Comparison of ENCODE assay signal across 13 mouse cellular contexts in the genomic region with DNA sequence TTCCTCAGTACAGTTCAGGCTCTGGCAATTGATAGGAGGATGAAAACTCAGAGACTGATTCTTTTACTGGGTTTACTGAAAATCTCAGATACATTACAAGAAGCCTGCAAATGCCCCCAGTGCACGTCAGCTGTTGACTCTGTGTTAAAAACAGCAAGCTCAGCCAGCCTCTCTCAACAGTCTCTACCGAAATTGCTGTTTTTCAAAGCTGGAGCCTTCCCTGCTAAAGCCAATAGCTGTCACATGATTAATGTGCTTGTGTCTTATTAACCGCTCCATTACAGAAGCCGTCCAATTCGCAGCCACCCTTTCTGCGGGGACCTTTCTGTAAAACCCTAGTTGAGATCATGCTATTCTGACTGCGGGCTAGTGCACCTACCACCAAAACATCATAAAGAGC.
A peak's percentile ranks its signal among the peaks of the same experiment; 100 is the strongest.
DNase-seq lines count a peak whose midpoint lies in the region; ATAC-seq and TF ChIP-seq lines count a peak whose summit lies in the region.
"Had no signal": no experiment of that assay in that cellular context is flagged by ENCODE, and none has a peak within 500 bp of the region (broad histone marks: within the 10 kb centered on the region; RNA-seq: fewer than 3 reads in every experiment).

No protein-coding gene starts in this region.

- no peak overlapping the region for H3K27ac ChIP-seq in lung, embryonic 14.5 days (ENCODE audit: low read depth)
- peak overlapping the region; percentile 40; the same call in 1 of the 2 replicates for H3K27ac ChIP-seq in forebrain, postnatal 0 days (ENCODE audit: low read depth, low read length)
- peak overlapping the region; percentile 55 for H3K27ac ChIP-seq in hindbrain, embryonic 16.5 days (ENCODE audit: low read depth, low read length)
- 0 out of 2 replicates have a peak overlapping the region, but pooled peaks have one; percentile 44 for H3K27ac ChIP-seq in neural tube, embryonic 14.5 days (ENCODE audit: low read depth, low read length)
- H3K27ac ChIP-seq: embryonic facial prominence, embryonic 15.5 days; heart, embryonic 15.5 days; intestine, embryonic 15.5 days; lung, embryonic 15.5 days had no signal

- no peaks in the 10 kb centered on the region for H3K36me3 ChIP-seq in lung, embryonic 14.5 days (ENCODE audit: insufficient read depth)
- no peaks in the 10 kb centered on the region for H3K36me3 ChIP-seq in forebrain, postnatal 0 days (ENCODE audit: insufficient read depth)
- H3K36me3 ChIP-seq in hindbrain, embryonic 16.5 days (ENCODE audit: control insufficient read depth, insufficient read depth, low read length) = no peaks in the 10 kb centered on the region
- H3K36me3 ChIP-seq in neural tube, embryonic 14.5 days (ENCODE audit: control insufficient read depth, insufficient read depth, low read length) = no peaks in the 10 kb centered on the region
- H3K36me3 ChIP-seq: embryonic facial prominence, embryonic 15.5 days; heart, embryonic 15.5 days; intestine, embryonic 15.5 days; lung, embryonic 15.5 days had no signal

- H3K27me3 ChIP-seq in lung, embryonic 14.5 days (ENCODE audit: insufficient read depth, low read length) = no peaks in the 10 kb centered on the region
- H3K27me3 ChIP-seq in forebrain, postnatal 0 days (ENCODE audit: insufficient read depth, low read length) = no peaks in the 10 kb centered on the region
- no peaks in the 10 kb centered on the region for H3K27me3 ChIP-seq in hindbrain, embryonic 16.5 days (replicated peaks; ENCODE audit: control insufficient read depth, insufficient read depth, low read length)
- H3K27me3 ChIP-seq in neural tube, embryonic 14.5 days (ENCODE audit: control insufficient read depth, insufficient read depth, low read length) = no peaks in the 10 kb centered on the region
- H3K27me3 ChIP-seq: embryonic facial prominence, embryonic 15.5 days; heart, embryonic 15.5 days; intestine, embryonic 15.5 days; lung, embryonic 15.5 days had no signal

- no peaks in the 10 kb centered on the region for H3K9me3 ChIP-seq in lung, embryonic 14.5 days (ENCODE audit: low read depth, low read length)
- no peaks in the 10 kb centered on the region for H3K9me3 ChIP-seq in forebrain, postnatal 0 days (ENCODE audit: low read length)
- no peaks in the 10 kb centered on the region for H3K9me3 ChIP-seq in hindbrain, embryonic 16.5 days (ENCODE audit: control insufficient read depth, low read length)
- H3K9me3 ChIP-seq in neural tube, embryonic 14.5 days (ENCODE audit: control insufficient read depth, low read length) = no peaks in the 10 kb centered on the region
- H3K9me3 ChIP-seq: embryonic facial prominence, embryonic 15.5 days; heart, embryonic 15.5 days; intestine, embryonic 15.5 days; lung, embryonic 15.5 days had no signal

- no peak for TF ChIP-seq CTCF in lung, embryonic 14.5 days (IDR thresholded peaks at IDR 0.05; ENCODE audit: low read depth)
- no peak for TF ChIP-seq CTCF in forebrain, postnatal 0 days (IDR thresholded peaks at IDR 0.05; ENCODE audit: low read depth)

- no peak overlapping the region for H3K4me3 ChIP-seq in lung, embryonic 14.5 days (ENCODE audit: low read depth, low read length)
- H3K4me3 ChIP-seq in forebrain, postnatal 0 days (ENCODE audit: low read depth, low read length) = no peak overlapping the region
- H3K4me3 ChIP-seq in hindbrain, embryonic 16.5 days (ENCODE audit: low read length) = no peak overlapping the region
- no peak overlapping the region for H3K4me3 ChIP-seq in neural tube, embryonic 14.5 days (ENCODE audit: low read depth, low read length)
- H3K4me3 ChIP-seq: embryonic facial prominence, embryonic 15.5 days; heart, embryonic 15.5 days; intestine, embryonic 15.5 days; lung, embryonic 15.5 days had no signal

- peaks cover 8% of the 10 kb centered on the region; the same call in 1 of the 2 replicates for H3K4me1 ChIP-seq in lung, embryonic 14.5 days (ENCODE audit: insufficient read depth)
- peaks cover 14% of the 10 kb centered on the region for H3K4me1 ChIP-seq in forebrain, postnatal 0 days (ENCODE audit: insufficient read depth)
- H3K4me1 ChIP-seq in hindbrain, embryonic 16.5 days (ENCODE audit: control insufficient read depth, insufficient read depth, low read depth, low read length) = peaks cover 13% of the 10 kb centered on the region
- peaks cover 20% of the 10 kb centered on the region; the same call in 1 of the 2 replicates for H3K4me1 ChIP-seq in neural tube, embryonic 14.5 days (ENCODE audit: control insufficient read depth, insufficient read depth, low read length)
- H3K4me1 ChIP-seq: embryonic facial prominence, embryonic 15.5 days; intestine, embryonic 15.5 days had no signal

- 40% methylated on average over 7 of the region's 7 CpGs for WGBS in lung, embryonic 14.5 days
- 34% methylated on average over 7 of the region's 7 CpGs for WGBS in forebrain, postnatal 0 days
- WGBS in hindbrain, embryonic 16.5 days = 36% methylated on average over 7 of the region's 7 CpGs
- 16% methylated on average over 7 of the region's 7 CpGs for WGBS in neural tube, embryonic 14.5 days

- no peak overlapping the region for H3K9ac ChIP-seq in lung, embryonic 14.5 days
- H3K9ac ChIP-seq in forebrain, postnatal 0 days = no peak overlapping the region
- H3K9ac ChIP-seq in hindbrain, embryonic 16.5 days (ENCODE audit: low read depth, low read length) = no peak overlapping the region
- no peak overlapping the region for H3K9ac ChIP-seq in neural tube, embryonic 14.5 days (replicated peaks; ENCODE audit: low read depth, low read length)
- H3K9ac ChIP-seq: embryonic facial prominence, embryonic 15.5 days; heart, embryonic 15.5 days; intestine, embryonic 15.5 days; lung, embryonic 15.5 days had no signal

- peak; percentile 31 for DNase-seq in lung, embryonic 14.5 days
- no peak for DNase-seq in lung, postnatal 4 days
- no peak for DNase-seq in forebrain, postnatal 0 days
- DNase-seq: cerebellum, adult 18-20 months; right cerebral cortex, postnatal 4 days had no signal

- no peak for ATAC-seq in lung, embryonic 14.5 days (ENCODE audit: insufficient read depth)
- ATAC-seq in forebrain, postnatal 0 days = peak; percentile 40; the same call in 1 of the 2 replicates
- 0 out of 2 replicates have a peak, but pooled peaks have one; percentile 47 for ATAC-seq in hindbrain, embryonic 16.5 days
- 0 out of 2 replicates have a peak, but pooled peaks have one; percentile 34 for ATAC-seq in neural tube, embryonic 14.5 days (ENCODE audit: low read depth)
- no peak for ATAC-seq in erythroblast, adult 5-6 weeks (replicated peaks; ENCODE audit: low FRiP score, poor library complexity, severe bottlenecking)
- ATAC-seq in monocyte, adult 5-6 weeks (replicated peaks; ENCODE audit: insufficient number of reproducible peaks, low FRiP score, low TSS enrichment, poor library complexity, severe bottlenecking) = no peak
- ATAC-seq: intestine, embryonic 15.5 days had no signal

- no peak overlapping the region for H3K4me2 ChIP-seq in lung, embryonic 14.5 days
- H3K4me2 ChIP-seq in forebrain, postnatal 0 days (ENCODE audit: low read depth) = no peak overlapping the region
- no peak overlapping the region; the same call in 1 of the 2 replicates for H3K4me2 ChIP-seq in hindbrain, embryonic 16.5 days (ENCODE audit: low read length)
- H3K4me2 ChIP-seq in neural tube, embryonic 14.5 days (ENCODE audit: low read depth, low read length) = no peak overlapping the region
- H3K4me2 ChIP-seq: embryonic facial prominence, embryonic 15.5 days; heart, embryonic 15.5 days; intestine, embryonic 15.5 days; lung, embryonic 15.5 days had no signal

Comparison
In these comparisons a context has a peak if more than half of its experiments do, and no peak if none do; other contexts are left out.
1. ATAC-seq: peak in forebrain, postnatal 0 days (single experiment), hindbrain, embryonic 16.5 days (single experiment) and neural tube, embryonic 14.5 days (single experiment); none in lung, embryonic 14.5 days (single experiment), erythroblast, adult 5-6 weeks (single experiment) and monocyte, adult 5-6 weeks (single experiment).